Mouse (Mus musculus) neural tube, embryonic 11.5 days (tissue): ENCODE measurements at regions not wholly inside any gene's neighbourhood (a gene's known extent, or its start where the extent isn't known, plus 50 kb on each side); places are given as distances from the start of the nearest gene placed in this dataset.

Experiments used
- ATAC-seq: fragments of 200-750 bp; cut with Nextera tagmentation; 2 replicates; pipeline ENCODE4 v1.8.0; 2017; ENCODE audit warnings: moderate number of reproducible peaks, mild to moderate bottlenecking, moderate TSS enrichment, moderate library complexity; ENCODE audit not compliant: insufficient read depth, low FRiP score, low TSS enrichment
- DNase-seq: peaks from one replicate; pipeline ENCODE4 v3.0.0-alpha.2; 2015; ENCODE audit warnings: low spot score
- H3K27ac ChIP-seq: fragments of 300-500 bp; sonication (generic); 2 replicates; pipeline ENCODE4 v1.5.1; 2014; ENCODE audit warnings: low read depth, mild to moderate bottlenecking, low read length
- H3K27me3 ChIP-seq: fragments of 300-500 bp; sonication (generic); 2 replicates; pipeline ENCODE4 v1.6.1; 2014; ENCODE audit warnings: mild to moderate bottlenecking, low read length, mixed read lengths; ENCODE audit not compliant: control insufficient read depth, insufficient read depth
- H3K36me3 ChIP-seq: fragments of 300-500 bp; sonication (generic); 2 replicates; pipeline ENCODE4 v1.6.1; 2014; ENCODE audit warnings: mild to moderate bottlenecking, low read length, moderate library complexity, mixed read lengths; ENCODE audit not compliant: control insufficient read depth, insufficient read depth
- H3K4me1 ChIP-seq: fragments of 300-500 bp; sonication (generic); 2 replicates; pipeline ENCODE4 v1.6.1; 2014; ENCODE audit warnings: low read length, mixed read lengths; ENCODE audit not compliant: control insufficient read depth, insufficient read depth
- H3K4me2 ChIP-seq: fragments of 300-500 bp; sonication (generic); 2 replicates; pipeline ENCODE4 v1.6.1; 2014; ENCODE audit warnings: low read depth, mild to moderate bottlenecking, moderate library complexity
- H3K4me3 ChIP-seq: fragments of 300-500 bp; sonication (generic); 2 replicates; pipeline ENCODE4 v1.5.1; 2014; ENCODE audit warnings: low read depth, low read length
- H3K9ac ChIP-seq: fragments of 300-500 bp; sonication (generic); 2 replicates; pipeline ENCODE4 v1.6.1; 2014; ENCODE audit warnings: mild to moderate bottlenecking, low read length
- H3K9me3 ChIP-seq: fragments of 300-500 bp; sonication (generic); 2 replicates; pipeline ENCODE4 v1.6.1; 2016; ENCODE audit warnings: low read length; ENCODE audit not compliant: control insufficient read depth
- WGBS: fragments of 180-500 bp; shearing (Covaris S2); extraction: QIAGEN DNeasy Blood & Tissue Kit; methylation state at CpG from one replicate; pipeline ENCODE4 v1.1.7; 2014; 5-methylcytosine and 5-hydroxymethylcytosine counted together

DNA sequence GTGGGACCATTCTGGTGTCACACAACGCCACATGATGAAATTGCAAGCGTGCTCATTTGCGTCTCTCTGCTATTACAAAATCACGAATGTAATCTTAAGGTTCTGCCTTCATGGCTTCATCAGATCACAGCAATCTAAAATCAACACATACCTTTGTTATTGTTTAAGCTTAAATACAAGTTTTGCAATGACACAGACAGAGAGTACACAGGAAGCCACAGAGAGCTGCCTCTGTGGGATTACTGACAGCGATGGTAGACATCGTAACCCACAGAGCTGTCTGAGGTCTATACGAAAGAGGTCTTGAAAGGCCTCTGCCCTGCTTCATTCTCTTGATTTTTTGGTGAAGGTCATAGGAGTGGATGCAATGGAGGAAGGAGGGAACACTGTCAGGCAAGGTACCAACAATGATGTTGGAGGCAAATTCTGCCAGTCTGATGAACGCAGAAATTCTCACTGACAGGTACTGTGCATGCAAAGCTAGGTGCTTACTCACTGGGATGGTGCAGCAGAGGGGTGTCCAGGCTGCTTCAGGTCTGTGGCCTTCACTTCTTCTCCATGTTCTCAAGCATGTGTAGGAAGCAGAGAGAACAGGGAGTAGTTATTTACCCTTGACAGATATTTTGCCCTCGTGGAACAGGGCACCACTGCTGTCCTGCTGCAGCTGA, 226.5 kb downstream of the Gm19410 start:
- WGBS: 89% methylated on average over 9 of the region's 9 CpGs
- ATAC-seq (no peak), DNase-seq (no peak)
- Histone ChIP-seq H3K27me3 (no peaks in the 10 kb centered on the region), H3K4me3 (no peak overlapping the region), H3K36me3 (no peaks in the 10 kb centered on the region), H3K27ac (no peak overlapping the region), H3K4me1 (no peaks in the 10 kb centered on the region), H3K4me2 (no peak overlapping the region), H3K9me3 (no peaks in the 10 kb centered on the region), H3K9ac (no peak overlapping the region)

DNA sequence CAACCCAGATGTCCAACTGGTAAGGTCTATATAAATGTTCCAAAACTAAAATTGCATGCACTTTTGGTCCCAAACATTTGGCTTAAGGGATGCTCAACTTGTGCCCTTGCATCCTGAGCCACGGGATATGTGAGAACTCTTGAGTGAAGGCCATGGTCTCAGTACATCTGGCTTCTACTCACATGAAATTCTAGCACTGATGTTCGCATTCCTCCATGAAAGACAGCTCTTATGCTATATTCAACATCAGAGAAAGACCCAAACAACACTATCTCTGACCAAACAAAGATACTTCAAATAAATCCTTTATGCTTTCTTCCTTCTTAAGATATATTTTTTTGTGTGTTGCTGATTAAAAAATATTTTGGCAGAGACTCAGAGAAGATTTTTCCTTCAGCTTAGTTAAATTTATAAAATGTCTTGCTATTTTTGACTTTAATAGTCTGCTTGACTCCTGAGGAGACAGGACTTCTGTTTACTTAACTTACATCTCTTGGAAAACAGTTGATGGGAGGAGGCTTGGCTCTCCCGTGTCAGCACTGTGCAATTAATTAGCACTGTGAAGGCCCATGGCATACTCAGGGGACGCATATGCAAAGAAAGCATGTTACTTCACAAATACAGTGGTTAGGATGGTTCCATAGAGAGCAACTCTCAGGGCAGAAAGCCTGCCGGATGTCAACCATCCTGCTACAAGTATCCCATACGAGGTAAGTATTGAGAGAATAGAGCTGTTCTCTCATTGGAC, 230.9 kb downstream of the Gm19410 start:
- WGBS: 74% methylated on average over 6 of the region's 6 CpGs

DNA sequence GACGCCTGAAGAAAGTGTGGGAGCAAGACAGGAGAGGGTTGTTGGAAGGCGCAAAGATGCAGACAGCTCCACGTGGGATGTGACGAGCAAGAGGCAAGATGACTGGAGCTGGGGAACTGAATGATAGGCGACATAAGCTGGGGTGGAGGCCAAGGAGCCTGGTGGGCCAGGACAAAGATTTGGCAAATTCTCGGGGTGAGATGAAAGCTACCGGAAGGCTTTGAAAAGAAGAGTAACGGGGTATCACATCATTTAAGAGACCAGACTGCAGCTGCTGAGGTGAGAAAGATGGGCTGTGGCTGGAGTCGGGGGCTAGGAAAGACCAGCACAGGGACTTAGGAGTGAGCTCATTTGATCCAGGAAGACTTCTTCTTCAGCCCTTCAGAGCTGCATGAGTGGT, 234.0 kb downstream of the Gm19410 start:
- no peak overlapping the region for H3K27ac ChIP-seq
- no peaks in the 10 kb centered on the region for H3K9me3 ChIP-seq
- H3K4me1 ChIP-seq: no peaks in the 10 kb centered on the region
- no peak overlapping the region for H3K4me2 ChIP-seq
- no peak for ATAC-seq
- no peaks in the 10 kb centered on the region for H3K27me3 ChIP-seq
- no peaks in the 10 kb centered on the region for H3K36me3 ChIP-seq
- H3K4me3 ChIP-seq: no peak overlapping the region
- no peak overlapping the region for H3K9ac ChIP-seq
- DNase-seq: no peak
- WGBS: 82% methylated on average over 9 of the region's 9 CpGs

More for the DNA sequence above, 230.9 kb downstream of the Gm19410 start:
- Histone ChIP-seq H3K36me3 (no peaks in the 10 kb centered on the region), H3K9me3 (no peaks in the 10 kb centered on the region), H3K27ac (no peak overlapping the region), H3K27me3 (no peaks in the 10 kb centered on the region), H3K4me3 (no peak overlapping the region), H3K4me1 (no peaks in the 10 kb centered on the region), H3K4me2 (no peak overlapping the region), H3K9ac (no peak overlapping the region)
- ATAC-seq: no peak
- DNase-seq: no peak

DNA sequence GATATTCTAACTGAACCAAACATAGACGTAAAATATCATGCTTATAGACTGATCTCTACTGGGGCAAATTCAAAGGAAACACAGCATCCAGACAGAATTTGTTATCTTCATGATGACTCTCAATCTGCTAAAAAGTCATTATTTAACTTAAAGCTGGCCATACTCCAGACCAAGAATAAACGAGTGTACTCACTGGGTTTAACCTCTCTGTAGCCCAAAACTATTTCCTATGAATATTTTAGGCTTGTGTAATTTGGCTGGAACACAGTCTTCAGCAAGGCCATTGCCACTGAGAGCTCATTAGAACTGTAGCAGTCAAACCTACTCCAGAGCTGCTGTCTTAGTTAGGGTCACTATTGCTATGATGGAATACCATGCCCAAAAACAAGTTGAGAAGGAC, 238.8 kb downstream of the Gm19410 start:
- WGBS: 84% methylated on average over 2 of the region's 2 CpGs
- Histone ChIP-seq H3K4me1 (no peaks in the 10 kb centered on the region), H3K4me2 (no peak overlapping the region), H3K9ac (no peak overlapping the region), H3K27me3 (no peaks in the 10 kb centered on the region), H3K9me3 (no peaks in the 10 kb centered on the region), H3K4me3 (no peak overlapping the region), H3K36me3 (no peaks in the 10 kb centered on the region), H3K27ac (no peak overlapping the region)
- DNase-seq: no peak
- no peak for ATAC-seq

DNA sequence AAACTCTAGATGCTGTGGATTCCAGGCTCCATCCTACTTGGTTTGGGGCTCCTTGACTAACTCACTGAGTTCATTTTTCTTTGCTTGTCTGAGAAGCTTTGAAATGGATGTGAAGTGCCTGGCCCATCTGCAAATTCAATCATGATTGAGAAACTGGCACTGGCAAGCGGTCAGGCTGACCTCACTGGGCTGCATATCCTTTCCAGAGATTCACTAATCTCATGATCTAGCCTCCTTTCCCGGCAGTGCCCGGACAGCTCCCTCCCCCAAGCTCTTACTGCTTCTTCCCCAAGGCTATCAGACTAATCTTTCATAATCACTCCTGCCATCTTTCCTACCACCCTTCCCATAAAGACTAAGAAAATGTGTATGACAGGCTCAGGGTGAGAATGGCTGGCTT, 239.9 kb downstream of the Gm19410 start:
- Histone ChIP-seq H3K4me3 (no peak overlapping the region), H3K27ac (no peak overlapping the region), H3K9ac (no peak overlapping the region), H3K36me3 (no peaks in the 10 kb centered on the region), H3K4me2 (no peak overlapping the region), H3K27me3 (no peaks in the 10 kb centered on the region), H3K9me3 (no peaks in the 10 kb centered on the region), H3K4me1 (no peaks in the 10 kb centered on the region)
- no peak for DNase-seq
- 65% methylated on average over 3 of the region's 3 CpGs for WGBS
- ATAC-seq: no peak

DNA sequence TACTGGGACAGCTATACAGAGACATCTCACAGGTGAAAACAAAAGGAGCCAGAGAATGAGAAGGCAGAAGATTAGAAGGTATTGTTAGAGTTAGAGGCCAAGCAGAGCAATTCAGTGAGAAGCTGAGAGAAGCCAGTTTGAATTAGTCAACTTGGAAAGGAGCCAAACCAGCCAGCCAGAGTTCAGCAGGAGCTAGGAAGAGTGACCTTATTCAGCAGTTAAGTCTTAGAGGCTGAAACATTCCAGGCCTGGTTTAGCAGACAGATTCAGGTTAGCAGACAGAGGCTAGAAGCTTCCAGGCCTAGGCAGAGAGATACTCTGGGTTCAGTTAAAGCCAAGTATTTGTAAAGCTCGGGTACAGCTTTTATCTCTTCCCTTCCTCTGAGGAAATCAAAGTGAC, 242.1 kb downstream of the Gm19410 start:
- DNase-seq: no peak
- Histone ChIP-seq H3K4me3 (no peak overlapping the region), H3K9ac (no peak overlapping the region), H3K9me3 (no peaks in the 10 kb centered on the region), H3K4me2 (no peak overlapping the region), H3K27ac (no peak overlapping the region), H3K36me3 (no peaks in the 10 kb centered on the region), H3K4me1 (no peaks in the 10 kb centered on the region), H3K27me3 (no peaks in the 10 kb centered on the region)
- 92% methylated on average over 1 of the region's 1 CpGs for WGBS
- no peak for ATAC-seq

DNA sequence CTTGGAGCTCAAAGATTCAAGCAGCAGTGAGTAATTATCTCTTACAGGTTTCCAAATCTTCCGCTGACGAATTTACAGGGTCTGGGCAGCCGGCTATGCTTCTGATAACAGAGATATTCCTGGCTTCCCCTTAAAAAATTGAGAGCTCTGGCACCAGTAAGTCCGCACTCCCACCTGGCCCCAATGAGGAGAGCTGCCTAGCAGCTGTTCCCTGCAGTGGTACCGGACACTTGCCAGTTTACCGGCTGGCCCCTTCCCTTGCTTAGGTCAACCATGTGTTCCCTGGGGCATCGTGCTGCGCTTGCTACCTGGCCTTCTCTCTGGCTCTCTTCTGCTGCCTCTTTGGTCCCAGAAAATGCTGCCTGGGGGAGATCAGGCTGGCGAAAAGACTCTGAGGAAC, 244.0 kb downstream of the Gm19410 start:
- ATAC-seq: no peak
- Histone ChIP-seq H3K27ac (no peak overlapping the region), H3K4me3 (no peak overlapping the region), H3K27me3 (no peaks in the 10 kb centered on the region), H3K36me3 (no peaks in the 10 kb centered on the region), H3K9me3 (no peaks in the 10 kb centered on the region), H3K4me2 (no peak overlapping the region), H3K4me1 (no peaks in the 10 kb centered on the region), H3K9ac (no peak overlapping the region)
- WGBS: 70% methylated on average over 9 of the region's 9 CpGs
- no peak for DNase-seq

DNA sequence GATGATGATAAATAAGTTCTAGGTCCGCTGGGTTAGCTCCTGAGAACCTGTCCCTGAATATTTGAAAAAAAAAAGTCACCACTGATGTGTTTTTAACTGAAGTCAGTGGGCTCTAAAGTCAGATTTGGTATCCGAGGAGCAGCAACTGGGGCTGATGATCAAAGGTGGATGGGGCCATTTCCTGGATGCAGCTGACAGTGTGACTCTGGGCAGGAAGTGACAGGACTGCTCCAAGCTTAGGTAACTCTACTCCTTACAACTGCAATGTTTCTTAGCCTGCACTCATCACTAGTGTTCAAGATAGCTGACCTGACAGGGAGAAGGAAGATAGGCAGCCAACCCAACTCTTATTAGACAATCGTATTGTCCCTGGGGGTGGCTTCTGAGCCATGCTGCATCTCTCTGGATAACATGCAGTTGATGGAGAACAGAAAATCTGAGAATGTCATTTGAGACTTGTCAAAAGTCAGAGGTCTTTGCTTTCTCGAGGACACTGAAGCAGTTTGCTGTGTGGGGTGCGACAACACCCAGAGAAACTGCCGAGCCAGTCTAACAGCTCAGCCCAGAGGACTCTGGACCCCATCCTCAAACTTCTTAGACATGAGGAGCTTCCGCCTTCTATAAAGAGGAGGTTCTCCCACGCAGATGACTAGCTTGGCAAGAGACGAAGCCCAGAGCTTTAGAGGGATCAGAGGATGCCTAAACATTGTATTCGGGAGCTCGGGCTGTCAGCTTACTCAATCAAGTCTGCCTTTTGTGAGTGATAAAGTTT, 245.0 kb downstream of the Gm19410 start:
- Histone ChIP-seq H3K36me3 (no peaks in the 10 kb centered on the region), H3K9ac (no peak overlapping the region), H3K4me2 (no peak overlapping the region), H3K27ac (no peak overlapping the region), H3K9me3 (no peaks in the 10 kb centered on the region), H3K27me3 (no peaks in the 10 kb centered on the region), H3K4me1 (no peaks in the 10 kb centered on the region), H3K4me3 (no peak overlapping the region)
- 86% methylated on average over 11 of the region's 11 CpGs for WGBS
- DNase-seq (no peak), ATAC-seq (no peak)
